Mouse (Mus musculus): ENCODE results near the gene Coq9.

Coq9 gene

GRCm38 (mm10) chr8:94837662-94838574 is at the start of gene Coq9, which contains the start of gene Ciapin1:
Coq9 (plus strand) TSS chr8:94838321.
Ciapin1 (minus strand) TSS chr8:94838358.
- DNase-seq (ENCODE audit: low read depth, low spot score) = peak; percentile 97

DNA sequence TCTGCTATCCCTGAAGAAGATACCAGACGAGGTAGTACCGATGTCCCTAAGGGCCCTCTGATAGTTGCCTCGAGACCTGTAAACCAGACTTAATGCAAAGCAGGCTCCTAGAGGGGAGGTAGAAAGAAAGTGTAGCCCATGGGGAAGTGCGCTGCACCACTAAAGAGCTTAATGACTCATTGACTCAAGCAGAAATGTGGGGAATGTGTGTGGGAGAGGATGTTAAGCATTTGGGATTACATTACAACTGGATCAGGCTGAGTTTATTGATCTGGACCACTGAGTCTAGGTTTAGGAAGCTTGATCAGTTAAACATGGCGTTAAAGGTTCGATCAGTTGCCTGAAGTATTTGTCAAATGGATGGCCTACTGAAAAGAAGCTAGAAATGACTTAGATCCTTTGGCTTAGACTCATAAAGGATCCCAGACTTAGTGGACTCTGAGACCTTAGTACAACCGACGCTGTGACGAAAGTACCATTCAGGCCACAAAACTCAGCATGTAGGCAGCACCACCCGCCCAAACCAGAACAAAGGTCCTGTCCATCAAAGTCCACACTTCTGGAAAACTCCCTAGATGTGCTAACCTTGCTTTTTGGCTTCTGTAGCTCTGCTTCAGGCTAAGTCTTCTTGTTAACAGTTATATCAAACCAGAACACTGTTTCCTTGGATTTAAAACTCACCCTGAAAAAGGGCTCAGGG is 48.7 kb upstream of the Coq9 start:
- peak; percentile 18 for DNase-seq (ENCODE audit: low read depth, low spot score)

- DNase-seq (ENCODE audit: low read depth, low spot score) = no peak
These were observed 43.8 kb upstream of the Coq9 start for GRCm38 (mm10) chr8:94794368-94794767.

DNA sequence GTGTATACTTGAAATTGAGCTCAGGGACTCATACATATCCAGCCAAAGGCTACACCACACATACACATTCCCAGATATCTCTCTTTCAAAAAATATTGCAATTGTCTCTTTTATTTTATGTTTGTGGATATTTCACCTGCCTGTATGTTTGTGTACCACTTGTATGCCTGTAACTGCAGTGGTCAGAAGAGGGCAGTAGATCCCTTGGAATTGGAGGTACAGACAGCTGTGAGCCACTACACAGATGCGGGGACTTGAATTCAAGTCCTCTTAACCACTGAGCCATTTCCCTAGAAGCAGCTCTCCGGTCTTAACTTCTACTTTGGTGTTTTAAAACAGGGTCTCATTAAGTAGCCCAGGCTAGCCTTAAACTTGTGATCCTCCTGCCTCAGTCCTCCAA is 43.3 kb upstream of the Coq9 start:
- DNase-seq (ENCODE audit: low read depth, low spot score) = no peak

DNA sequence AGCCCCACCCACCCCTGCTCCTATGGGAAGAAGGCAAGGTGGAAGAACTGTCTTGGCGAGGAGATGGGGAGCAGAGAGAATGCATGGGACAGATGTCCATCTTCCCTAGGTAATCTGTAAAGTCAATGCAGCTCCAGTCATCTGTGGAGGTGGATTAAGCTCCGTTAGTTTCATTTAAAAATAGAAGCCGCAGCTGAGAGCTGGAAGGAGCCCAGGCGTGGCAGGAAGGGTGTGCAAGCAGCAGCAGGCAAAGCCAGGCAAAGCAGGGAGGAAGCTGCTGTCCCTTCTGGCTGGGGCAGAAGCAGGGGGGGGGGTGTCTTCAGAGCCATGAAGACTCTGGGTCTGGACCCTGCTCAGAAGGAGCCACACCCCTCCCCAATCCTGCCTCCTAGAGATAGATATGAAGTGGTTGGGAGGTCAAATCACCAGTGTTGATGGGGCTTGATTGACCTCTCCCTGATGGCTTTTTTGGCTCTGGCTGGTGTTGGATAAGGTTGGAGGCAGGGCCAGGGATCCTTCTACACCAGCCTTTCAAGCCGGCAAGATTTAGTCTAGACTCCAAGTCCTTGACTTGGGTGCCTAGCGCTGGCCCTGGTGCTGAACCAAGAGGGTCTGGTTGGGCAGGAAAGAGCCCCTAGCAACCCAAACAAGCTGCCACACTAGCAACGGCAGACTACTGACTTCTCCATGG is 37.7 kb upstream of the Coq9 start:
- DNase-seq (ENCODE audit: low read depth, low spot score) = peak; percentile 80

- DNase-seq (ENCODE audit: low read depth, low spot score) = peak; percentile 77
These were observed 36.6 kb upstream of the Coq9 start for GRCm38 (mm10) chr8:94801293-94802095.

- no peak for DNase-seq (ENCODE audit: low read depth, low spot score)
These were observed 35.7 kb upstream of the Coq9 start for GRCm38 (mm10) chr8:94802375-94802774.

DNA sequence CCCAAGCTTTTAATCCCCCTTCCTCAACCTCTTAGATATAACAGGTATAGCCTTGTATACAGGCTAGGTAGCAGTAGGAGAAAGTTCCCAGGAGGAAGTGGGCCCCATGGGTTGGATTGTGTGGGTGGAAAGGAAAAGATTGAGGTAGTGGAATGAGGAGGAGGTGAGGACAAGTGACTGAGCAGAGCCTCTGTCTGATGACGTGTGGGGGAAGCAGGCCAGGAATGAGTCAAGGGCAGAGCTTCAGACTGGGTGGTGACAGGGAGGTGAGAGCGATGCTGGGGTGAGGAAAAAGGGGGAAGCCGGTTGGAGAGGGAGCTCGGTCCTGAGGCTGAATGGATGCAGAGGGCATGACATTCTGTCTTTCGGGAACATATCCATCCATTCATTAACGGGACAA is 34.6 kb upstream of the Coq9 start:
- no peak for DNase-seq (ENCODE audit: low read depth, low spot score)

GRCm38 (mm10) chr8:94804546-94805340 is 33.4 kb upstream of the Coq9 start:
- DNase-seq (ENCODE audit: low read depth, low spot score) = no peak

GRCm38 (mm10) chr8:94805811-94806210 is 32.3 kb upstream of the Coq9 start:
- no peak for DNase-seq (ENCODE audit: low read depth, low spot score)

DNA sequence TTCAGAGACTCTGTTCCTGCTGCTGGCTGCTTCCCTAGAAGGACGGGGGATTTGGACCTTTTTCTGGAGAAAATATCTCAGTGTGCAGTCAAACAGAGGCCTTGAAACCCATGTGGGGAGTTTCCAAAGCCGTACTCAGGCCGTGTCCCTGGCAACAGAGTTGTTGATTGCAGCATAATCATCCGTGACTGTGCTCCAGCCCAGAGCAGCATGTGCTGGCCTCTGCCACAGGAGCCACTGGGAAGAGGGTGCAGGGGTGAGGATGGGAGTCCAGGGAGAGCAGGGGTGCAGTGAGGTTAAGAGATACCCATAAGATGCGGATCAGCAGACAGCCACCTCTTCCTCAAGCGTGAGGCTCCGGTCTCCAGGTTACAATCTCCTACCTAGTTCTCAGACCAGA is 30.6 kb upstream of the Coq9 start:
- no peak for DNase-seq (ENCODE audit: low read depth, low spot score)

- no peak for DNase-seq (ENCODE audit: low read depth, low spot score)
These were observed 29.7 kb upstream of the Coq9 start for GRCm38 (mm10) chr8:94808372-94808771.

DNA sequence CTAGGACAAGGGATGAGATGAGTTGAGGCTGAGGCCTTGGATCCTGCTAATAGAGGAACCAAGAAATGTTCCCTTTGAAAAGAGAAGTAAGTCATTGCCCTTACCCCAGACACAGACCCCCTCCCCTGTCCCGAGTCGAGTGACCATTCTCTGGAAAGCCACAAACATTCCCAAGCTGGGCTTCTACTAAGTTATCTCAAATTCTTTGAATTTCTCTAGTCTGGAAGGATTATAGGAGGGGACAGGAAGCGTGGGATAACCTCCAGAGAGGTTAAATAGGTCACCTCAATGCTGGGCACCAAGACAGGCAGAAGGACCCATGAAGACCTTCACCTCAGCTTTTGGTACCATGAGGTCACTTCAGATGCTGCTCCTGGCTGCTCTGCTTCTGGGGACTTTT is 28.0 kb upstream of the Coq9 start, which contains the start of gene Ccl17:
Gene Ccl17 (plus strand): TSS at position 301 of the 400 bp plus-strand sequence.
- DNase-seq (ENCODE audit: low read depth, low spot score) = no peak

GRCm38 (mm10) chr8:94810855-94811254 is 27.3 kb upstream of the Coq9 start:
- no peak for DNase-seq (ENCODE audit: low read depth, low spot score)

GRCm38 (mm10) chr8:94811654-94812053 is 26.5 kb upstream of the Coq9 start:
- DNase-seq (ENCODE audit: low read depth, low spot score) = no peak

- peak; percentile 87 for DNase-seq (ENCODE audit: low read depth, low spot score)
These were observed 25.4 kb upstream of the Coq9 start for GRCm38 (mm10) chr8:94812645-94813098.

- no peak for DNase-seq (ENCODE audit: low read depth, low spot score)
These were observed 23.6 kb upstream of the Coq9 start for GRCm38 (mm10) chr8:94814556-94814955.

DNA sequence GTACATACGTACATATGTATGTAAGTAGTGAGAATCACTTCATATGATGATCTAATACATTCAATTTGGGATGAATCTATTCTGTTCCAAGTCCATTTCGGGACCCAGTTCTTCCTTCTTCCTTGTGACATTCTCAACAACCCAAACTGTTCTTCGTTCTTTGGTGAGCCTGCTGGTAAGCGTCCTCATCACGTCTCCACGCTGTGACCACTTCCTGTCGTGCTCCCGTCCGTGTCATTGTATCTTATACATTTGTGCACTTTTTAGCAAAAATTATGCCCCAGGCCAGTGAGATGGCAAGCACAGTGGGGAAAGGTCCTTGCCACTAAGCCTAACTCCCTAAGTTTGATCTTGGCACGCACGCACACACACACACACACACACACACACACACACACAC is 20.2 kb upstream of the Coq9 start:
- no peak for DNase-seq (ENCODE audit: low read depth, low spot score)

DNA sequence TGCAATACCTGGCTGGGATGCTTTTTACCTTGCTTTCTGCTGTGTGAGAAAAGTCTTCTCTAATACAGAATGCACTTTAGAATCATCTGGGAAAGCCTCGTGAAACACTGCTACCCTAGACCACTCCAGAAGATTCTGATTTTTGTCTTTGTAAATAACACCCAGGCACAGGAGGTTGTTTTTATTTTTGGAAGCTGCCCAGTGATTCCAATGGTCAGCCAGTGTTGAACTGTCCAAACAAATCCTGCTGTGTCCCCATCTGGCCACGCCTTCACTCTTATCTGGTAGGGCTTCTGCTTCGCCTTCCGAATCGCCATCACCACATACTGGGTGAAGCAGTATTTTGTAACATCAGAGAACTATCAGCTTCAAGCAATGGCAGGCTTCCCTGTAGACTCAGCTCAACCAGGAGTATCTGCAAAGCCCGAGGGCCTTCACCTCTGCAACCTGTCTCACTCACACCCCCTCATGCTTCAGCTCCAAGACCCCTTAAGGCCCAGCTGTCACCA is 18.4 kb upstream of the Coq9 start:
- DNase-seq (ENCODE audit: low read depth, low spot score) = no peak

- DNase-seq (ENCODE audit: low read depth, low spot score) = peak; percentile 42
These were observed 17.6 kb upstream of the Coq9 start for GRCm38 (mm10) chr8:94820553-94820952.

All from R1 (cell line).